Mouse (Mus musculus): ENCODE measurements around the gene Rtf1. TPM values are rescaled to one million over a fixed set of nuclear protein-coding genes. Genes with fewer than 3 reads are reported as not detected.

The Rtf1 gene
- polyA plus RNA-seq, 1 experiment from 2014 or later, result 36.8 TPM

- Histone ChIP-seq H3K27me3 (ENCODE audit: control insufficient read depth, insufficient read depth, low read length) (peaks cover 19% of the 10 kb centered on the region), H3K27ac (ENCODE audit: low read length) (peak overlapping the region; percentile 86), H3K4me3 (replicated peaks; ENCODE audit: low read length) (peak overlapping the region; percentile 70), H3K9me3 (replicated peaks; ENCODE audit: control insufficient read depth, low read length) (no peaks in the 10 kb centered on the region), H3K4me1 (ENCODE audit: control insufficient read depth, insufficient read depth, low read length) (peaks cover 21% of the 10 kb centered on the region), H3K4me2 (ENCODE audit: low read depth, low read length) (peak overlapping the region; percentile 100), H3K9ac (ENCODE audit: low read length) (peak overlapping the region; percentile 72), H3K36me3 (ENCODE audit: control insufficient read depth, insufficient read depth, low read length) (no peaks in the 10 kb centered on the region)
- under 1% methylated on average over 70 of the region's 70 CpGs for WGBS
- ATAC-seq (ENCODE audit: insufficient read depth, low FRiP score), result no peak
These were observed 67.8 kb downstream of the Rtf1 start for GRCm38 (mm10) chr2:119742461-119743175.

GRCm38 (mm10) chr2:119743176-119743807, 68.4 kb downstream of the Rtf1 start:
- Histone ChIP-seq H3K4me3 (replicated peaks; ENCODE audit: low read length) (peak overlapping the region; percentile 70), H3K27me3 (ENCODE audit: control insufficient read depth, insufficient read depth, low read length) (peaks cover 19% of the 10 kb centered on the region), H3K27ac (ENCODE audit: low read length) (peak overlapping the region; percentile 86), H3K9ac (ENCODE audit: low read length) (peak overlapping the region; percentile 72), H3K4me2 (ENCODE audit: low read depth, low read length) (peak overlapping the region; percentile 100), H3K36me3 (ENCODE audit: control insufficient read depth, insufficient read depth, low read length) (no peaks in the 10 kb centered on the region), H3K9me3 (replicated peaks; ENCODE audit: control insufficient read depth, low read length) (no peaks in the 10 kb centered on the region), H3K4me1 (ENCODE audit: control insufficient read depth, insufficient read depth, low read length) (peaks cover 21% of the 10 kb centered on the region)
- WGBS, result 9% methylated on average over 31 of the region's 31 CpGs
- ATAC-seq (ENCODE audit: insufficient read depth, low FRiP score), result no peak

- peak overlapping the region; percentile 70 for H3K4me3 ChIP-seq (replicated peaks; ENCODE audit: low read length)
- H3K27ac ChIP-seq (ENCODE audit: low read length), result peak overlapping the region; percentile 86
- ATAC-seq (ENCODE audit: insufficient read depth, low FRiP score), result peak; percentile 14; the same call in 1 of the 2 replicates
- H3K4me2 ChIP-seq (ENCODE audit: low read depth, low read length), result peak overlapping the region; percentile 100
- H3K4me1 ChIP-seq (ENCODE audit: control insufficient read depth, insufficient read depth, low read length), result peaks cover 21% of the 10 kb centered on the region
- peaks cover 19% of the 10 kb centered on the region for H3K27me3 ChIP-seq (ENCODE audit: control insufficient read depth, insufficient read depth, low read length)
- H3K36me3 ChIP-seq (ENCODE audit: control insufficient read depth, insufficient read depth, low read length), result no peaks in the 10 kb centered on the region
- WGBS, result 13% methylated on average over 22 of the region's 22 CpGs
- H3K9ac ChIP-seq (ENCODE audit: low read length), result peak overlapping the region; percentile 72
- H3K9me3 ChIP-seq (replicated peaks; ENCODE audit: control insufficient read depth, low read length), result no peaks in the 10 kb centered on the region
These were observed 68.9 kb downstream of the Rtf1 start for GRCm38 (mm10) chr2:119743808-119744162.

- H3K9ac ChIP-seq (ENCODE audit: low read length), result peak overlapping the region; percentile 72
- 10% methylated on average over 46 of the region's 46 CpGs for WGBS
These were observed 69.6 kb downstream of the Rtf1 start for GRCm38 (mm10) chr2:119744163-119745111.

GRCm38 (mm10) chr2:119745281-119745680, 70.4 kb downstream of the Rtf1 start:
- 6% methylated on average over 1 of the region's 1 CpGs for WGBS
- H3K9ac ChIP-seq (ENCODE audit: low read length), result no peak overlapping the region
- peak overlapping the region; percentile 100; the same call in 1 of the 2 replicates for H3K4me2 ChIP-seq (ENCODE audit: low read depth, low read length)
- no peak for ATAC-seq (ENCODE audit: insufficient read depth, low FRiP score)
- H3K36me3 ChIP-seq (ENCODE audit: control insufficient read depth, insufficient read depth, low read length), result no peaks in the 10 kb centered on the region
- H3K27ac ChIP-seq (ENCODE audit: low read length), result peak overlapping the region; percentile 86
- no peak overlapping the region for H3K4me3 ChIP-seq (replicated peaks; ENCODE audit: low read length)
- H3K9me3 ChIP-seq (replicated peaks; ENCODE audit: control insufficient read depth, low read length), result no peaks in the 10 kb centered on the region
- H3K4me1 ChIP-seq (ENCODE audit: control insufficient read depth, insufficient read depth, low read length), result peaks cover 21% of the 10 kb centered on the region
- peaks cover 19% of the 10 kb centered on the region for H3K27me3 ChIP-seq (ENCODE audit: control insufficient read depth, insufficient read depth, low read length)

More at GRCm38 (mm10) chr2:119744163-119745111, 69.6 kb downstream of the Rtf1 start:
- Histone ChIP-seq H3K4me3 (replicated peaks; ENCODE audit: low read length) (peak overlapping the region; percentile 70), H3K27me3 (ENCODE audit: control insufficient read depth, insufficient read depth, low read length) (peaks cover 19% of the 10 kb centered on the region), H3K9me3 (replicated peaks; ENCODE audit: control insufficient read depth, low read length) (no peaks in the 10 kb centered on the region), H3K27ac (ENCODE audit: low read length) (peak overlapping the region; percentile 86), H3K4me2 (ENCODE audit: low read depth, low read length) (peak overlapping the region; percentile 100), H3K4me1 (ENCODE audit: control insufficient read depth, insufficient read depth, low read length) (peaks cover 21% of the 10 kb centered on the region), H3K36me3 (ENCODE audit: control insufficient read depth, insufficient read depth, low read length) (no peaks in the 10 kb centered on the region)
- peak; percentile 81 for ATAC-seq (ENCODE audit: insufficient read depth, low FRiP score)

- ATAC-seq (ENCODE audit: insufficient read depth, low FRiP score), result no peak
- H3K27me3 ChIP-seq (ENCODE audit: control insufficient read depth, insufficient read depth, low read length), result peaks cover 19% of the 10 kb centered on the region
- no peak overlapping the region for H3K27ac ChIP-seq (ENCODE audit: low read length)
- no peak overlapping the region for H3K4me3 ChIP-seq (replicated peaks; ENCODE audit: low read length)
- H3K36me3 ChIP-seq (ENCODE audit: control insufficient read depth, insufficient read depth, low read length), result no peaks in the 10 kb centered on the region
- WGBS, result 79% methylated on average over 7 of the region's 7 CpGs
- H3K9me3 ChIP-seq (replicated peaks; ENCODE audit: control insufficient read depth, low read length), result no peaks in the 10 kb centered on the region
- H3K4me1 ChIP-seq (ENCODE audit: control insufficient read depth, insufficient read depth, low read length), result peaks cover 10% of the 10 kb centered on the region
- H3K9ac ChIP-seq (ENCODE audit: low read length), result no peak overlapping the region
- H3K4me2 ChIP-seq (ENCODE audit: low read depth, low read length), result no peak overlapping the region
These were observed 72.7 kb downstream of the Rtf1 start for GRCm38 (mm10) chr2:119747554-119747953.

- Histone ChIP-seq H3K4me1 (ENCODE audit: control insufficient read depth, insufficient read depth, low read length) (no peaks in the 10 kb centered on the region), H3K36me3 (ENCODE audit: control insufficient read depth, insufficient read depth, low read length) (no peaks in the 10 kb centered on the region), H3K27ac (ENCODE audit: low read length) (no peak overlapping the region), H3K27me3 (ENCODE audit: control insufficient read depth, insufficient read depth, low read length) (peaks cover 3% of the 10 kb centered on the region; the same call in 1 of the 2 replicates), H3K9me3 (replicated peaks; ENCODE audit: control insufficient read depth, low read length) (no peaks in the 10 kb centered on the region), H3K4me3 (replicated peaks; ENCODE audit: low read length) (no peak overlapping the region), H3K9ac (ENCODE audit: low read length) (no peak overlapping the region), H3K4me2 (ENCODE audit: low read depth, low read length) (no peak overlapping the region)
- no peak for ATAC-seq (ENCODE audit: insufficient read depth, low FRiP score)
- WGBS, result 74% methylated on average over 13 of the region's 13 CpGs
These were observed 74.4 kb downstream of the Rtf1 start for GRCm38 (mm10) chr2:119749260-119749659.

- Histone ChIP-seq H3K9ac (ENCODE audit: low read length) (peak overlapping the region; percentile 72), H3K36me3 (ENCODE audit: control insufficient read depth, insufficient read depth, low read length) (no peaks in the 10 kb centered on the region), H3K27ac (ENCODE audit: low read length) (no peak overlapping the region), H3K27me3 (ENCODE audit: control insufficient read depth, insufficient read depth, low read length) (peaks cover 30% of the 10 kb centered on the region), H3K4me2 (ENCODE audit: low read depth, low read length) (peak overlapping the region; percentile 99), H3K4me1 (ENCODE audit: control insufficient read depth, insufficient read depth, low read length) (peaks cover 10% of the 10 kb centered on the region), H3K4me3 (replicated peaks; ENCODE audit: low read length) (peak overlapping the region; percentile 68), H3K9me3 (replicated peaks; ENCODE audit: control insufficient read depth, low read length) (no peaks in the 10 kb centered on the region)
- ATAC-seq (ENCODE audit: insufficient read depth, low FRiP score), result peak; percentile 57; the same call in 1 of the 2 replicates
- 4% methylated on average over 26 of the region's 31 CpGs for WGBS
These were observed 82.8 kb downstream of the Rtf1 start for GRCm38 (mm10) chr2:119757601-119758100.
